Mouse (Mus musculus) heart, adult 2 months (tissue): ENCODE measurements around the gene Gm10447.

Experiments used
- CTCF ChIP-seq: fragments of 200-600 bp; IDR thresholded peaks from 2 replicates; pipeline ENCODE4 v1.8.1; 2022; ENCODE audit warnings: antibody characterized with exemption, mild to moderate bottlenecking, moderate library complexity
- POLR2A ChIP-seq: fragments of 200-500 bp; IDR thresholded peaks from 2 replicates; pipeline ENCODE4 v1.6.1; 2011; ENCODE audit warnings: mild to moderate bottlenecking, low read depth, low read length, control low read depth; ENCODE audit not compliant: insufficient read depth

GRCm38 (mm10) chr11:53452396-53452795 is 4.5 kb downstream of the Gm10447 start:
- TF ChIP-seq CTCF (no peak), POLR2A (no peak)
